Mouse (Mus musculus): Measurements from ENCODE around the gene 1810065E05Rik. TPM values are rescaled to one million over a fixed set of nuclear protein-coding genes. Genes with fewer than 3 reads are reported as not detected.

The 1810065E05Rik gene
- not detected in 2 replicates for polyA plus RNA-seq (2014; fragmentation: Nextera tagmentation; extraction: Ambion mirVana)

DNA sequence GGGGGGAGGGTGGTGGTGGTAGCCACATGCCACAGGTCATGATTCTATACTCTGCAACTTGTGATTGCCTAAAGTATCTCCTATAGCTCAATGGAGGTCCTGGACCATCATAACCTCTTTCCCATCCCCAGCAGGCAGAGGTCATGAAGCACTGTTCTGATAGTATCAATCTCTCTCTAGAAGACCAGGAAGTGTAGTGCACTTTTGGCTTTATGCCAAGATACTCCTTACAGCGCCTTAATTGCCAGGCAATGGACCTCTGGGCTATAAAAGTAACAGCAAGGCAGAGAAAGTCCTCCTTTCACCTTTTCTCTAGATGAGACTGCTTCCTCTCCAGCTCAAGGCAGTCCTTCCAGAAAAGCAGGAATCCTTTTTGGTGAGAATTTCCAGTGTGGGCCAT is at the start of gene 1810065E05Rik:
Gene 1810065E05Rik (plus strand): TSS at position 297 of the 400 bp plus-strand sequence.
- H3K4me3 ChIP-seq (ENCODE audit: control insufficient read depth in 1 of 2, insufficient read depth in 1 of 2, low read depth in 1 of 2, low read length in 2 of 2), result no peak within 1 kb of the TSS
- no peaks in the 10 kb centered on the region for H3K36me3 ChIP-seq (ENCODE audit: control insufficient read depth, insufficient read depth, low read length)
- no peak within 1 kb of the TSS for H3K9ac ChIP-seq (ENCODE audit: low read length)
- no peaks in the 10 kb centered on the region for H3K27me3 ChIP-seq (ENCODE audit: control insufficient read depth, insufficient read depth, low read length)
- 47% methylated on average over 1 of the region's 1 CpGs for WGBS
- ATAC-seq (ENCODE audit: insufficient number of reproducible peaks, insufficient read depth, low FRiP score, low read depth), result no peak
- H3K4me2 ChIP-seq (ENCODE audit: low read length), result no peak within 1 kb of the TSS
- H3K4me1 ChIP-seq (ENCODE audit: control insufficient read depth in 2 of 2, insufficient read depth in 2 of 2, low read length in 2 of 2), result peaks cover 6 to 7% of the 10 kb centered on the region in 2 experiments; a peak in 2 of 4 replicates
- H3K27ac ChIP-seq (replicated peaks in 1 of 2; ENCODE audit: control insufficient read depth in 1 of 2, insufficient read depth in 1 of 2, low read depth in 2 of 2, low read length in 2 of 2), result no peak within 1 kb of the TSS
- H3K9me3 ChIP-seq (ENCODE audit: control insufficient read depth, low read length), result no peaks in the 10 kb centered on the region

GRCm38 (mm10) chr11:58377273-58377672 is 43.6 kb upstream of the 1810065E05Rik start:
- Histone ChIP-seq H3K9ac (ENCODE audit: low read length) (no peak overlapping the region), H3K4me2 (ENCODE audit: low read length) (no peak overlapping the region), H3K27ac (replicated peaks in 1 of 2; ENCODE audit: control insufficient read depth in 1 of 2, insufficient read depth in 1 of 2, low read depth in 2 of 2, low read length in 2 of 2) (no peak overlapping the region), H3K9me3 (ENCODE audit: control insufficient read depth, low read length) (no peaks in the 10 kb centered on the region), H3K4me3 (ENCODE audit: control insufficient read depth in 1 of 2, insufficient read depth in 1 of 2, low read depth in 1 of 2, low read length in 2 of 2) (no peak overlapping the region), H3K27me3 (ENCODE audit: control insufficient read depth, insufficient read depth, low read length) (no peaks in the 10 kb centered on the region), H3K36me3 (ENCODE audit: control insufficient read depth, insufficient read depth, low read length) (no peaks in the 10 kb centered on the region), H3K4me1 (ENCODE audit: control insufficient read depth in 2 of 2, insufficient read depth in 2 of 2, low read length in 2 of 2) (no peaks in the 10 kb centered on the region)
- ATAC-seq (ENCODE audit: insufficient number of reproducible peaks, insufficient read depth, low FRiP score, low read depth), result no peak
- WGBS, result 63% methylated on average over 2 of the region's 2 CpGs

DNA sequence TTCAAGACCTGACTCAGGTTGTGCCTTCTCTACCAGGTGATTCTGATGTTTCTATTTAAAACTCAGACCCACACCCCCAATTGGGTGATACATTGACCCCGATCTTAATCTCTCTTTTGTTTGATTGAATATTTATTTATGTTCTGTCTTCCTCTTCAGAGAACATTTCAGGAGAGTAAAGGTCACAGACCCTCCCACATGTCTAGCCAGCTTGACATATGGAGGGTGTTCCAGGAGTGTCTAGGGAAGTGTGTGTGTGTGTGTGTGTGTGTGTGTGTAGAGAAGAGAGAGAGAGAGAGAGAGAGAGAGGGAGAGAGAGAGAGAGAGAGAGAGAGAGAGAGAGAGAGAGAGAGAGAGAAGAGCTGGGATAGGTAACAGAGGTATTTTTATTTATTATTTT is 43.2 kb upstream of the 1810065E05Rik start:
- Histone ChIP-seq H3K4me3 (ENCODE audit: control insufficient read depth in 1 of 2, insufficient read depth in 1 of 2, low read depth in 1 of 2, low read length in 2 of 2) (no peak overlapping the region), H3K36me3 (ENCODE audit: control insufficient read depth, insufficient read depth, low read length) (no peaks in the 10 kb centered on the region), H3K9me3 (ENCODE audit: control insufficient read depth, low read length) (no peaks in the 10 kb centered on the region), H3K27ac (replicated peaks in 1 of 2; ENCODE audit: control insufficient read depth in 1 of 2, insufficient read depth in 1 of 2, low read depth in 2 of 2, low read length in 2 of 2) (no peak overlapping the region), H3K4me1 (ENCODE audit: control insufficient read depth in 2 of 2, insufficient read depth in 2 of 2, low read length in 2 of 2) (no peaks in the 10 kb centered on the region), H3K9ac (ENCODE audit: low read length) (no peak overlapping the region), H3K27me3 (ENCODE audit: control insufficient read depth, insufficient read depth, low read length) (no peaks in the 10 kb centered on the region), H3K4me2 (ENCODE audit: low read length) (no peak overlapping the region)
- no peak for ATAC-seq (ENCODE audit: insufficient number of reproducible peaks, insufficient read depth, low FRiP score, low read depth)
- WGBS, result 65% methylated on average over 1 of the region's 1 CpGs

GRCm38 (mm10) chr11:58378763-58379278 is 42.1 kb upstream of the 1810065E05Rik start, which contains the start of gene Lypd8:
Gene Lypd8 (plus strand): TSS chr11:58379043.
- Histone ChIP-seq H3K9ac (ENCODE audit: low read length) (no peak within 1 kb of the TSS), H3K27me3 (ENCODE audit: control insufficient read depth, insufficient read depth, low read length) (no peaks in the 10 kb centered on the region), H3K9me3 (ENCODE audit: control insufficient read depth, low read length) (no peaks in the 10 kb centered on the region), H3K4me1 (ENCODE audit: control insufficient read depth in 2 of 2, insufficient read depth in 2 of 2, low read length in 2 of 2) (no peaks in the 10 kb centered on the region), H3K27ac (replicated peaks in 1 of 2; ENCODE audit: control insufficient read depth in 1 of 2, insufficient read depth in 1 of 2, low read depth in 2 of 2, low read length in 2 of 2) (no peak within 1 kb of the TSS), H3K36me3 (ENCODE audit: control insufficient read depth, insufficient read depth, low read length) (no peaks in the 10 kb centered on the region), H3K4me3 (ENCODE audit: control insufficient read depth in 1 of 2, insufficient read depth in 1 of 2, low read depth in 1 of 2, low read length in 2 of 2) (no peak within 1 kb of the TSS), H3K4me2 (ENCODE audit: low read length) (no peak within 1 kb of the TSS)
- 88% methylated on average over 3 of the region's 3 CpGs for WGBS
- no peak for ATAC-seq (ENCODE audit: insufficient number of reproducible peaks, insufficient read depth, low FRiP score, low read depth)

DNA sequence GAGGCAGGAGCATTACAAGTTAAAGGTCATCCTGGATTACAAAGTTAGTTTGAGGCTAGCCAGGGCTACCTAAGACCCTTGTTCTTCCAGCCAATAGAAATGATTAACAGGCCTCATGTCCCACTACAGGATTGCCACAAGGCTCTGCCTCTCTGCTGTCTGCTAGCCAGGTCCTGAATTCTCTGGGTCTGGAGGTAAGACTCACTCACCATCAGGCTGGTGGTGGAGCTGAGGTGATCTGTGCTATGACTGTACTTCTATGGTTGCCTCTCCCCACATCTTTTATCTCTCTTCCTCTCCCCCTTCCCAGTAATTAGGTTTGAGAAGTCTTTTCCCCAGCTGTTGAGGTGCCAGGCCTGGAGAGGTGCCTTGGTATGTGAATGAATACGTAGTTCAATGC is 41.4 kb upstream of the 1810065E05Rik start:
- H3K4me3 ChIP-seq (ENCODE audit: control insufficient read depth in 1 of 2, insufficient read depth in 1 of 2, low read depth in 1 of 2, low read length in 2 of 2), result no peak overlapping the region
- H3K4me2 ChIP-seq (ENCODE audit: low read length), result no peak overlapping the region
- H3K4me1 ChIP-seq (ENCODE audit: control insufficient read depth in 2 of 2, insufficient read depth in 2 of 2, low read length in 2 of 2), result no peaks in the 10 kb centered on the region
- ATAC-seq (ENCODE audit: insufficient number of reproducible peaks, insufficient read depth, low FRiP score, low read depth), result no peak
- no peaks in the 10 kb centered on the region for H3K27me3 ChIP-seq (ENCODE audit: control insufficient read depth, insufficient read depth, low read length)
- H3K9me3 ChIP-seq (ENCODE audit: control insufficient read depth, low read length), result no peaks in the 10 kb centered on the region
- no peaks in the 10 kb centered on the region for H3K36me3 ChIP-seq (ENCODE audit: control insufficient read depth, insufficient read depth, low read length)
- 75% methylated on average over 1 of the region's 1 CpGs for WGBS
- H3K27ac ChIP-seq (replicated peaks in 1 of 2; ENCODE audit: control insufficient read depth in 1 of 2, insufficient read depth in 1 of 2, low read depth in 2 of 2, low read length in 2 of 2), result no peak overlapping the region
- no peak overlapping the region for H3K9ac ChIP-seq (ENCODE audit: low read length)

GRCm38 (mm10) chr11:58382471-58382870 is 38.4 kb upstream of the 1810065E05Rik start:
- Histone ChIP-seq H3K4me1 (ENCODE audit: control insufficient read depth in 2 of 2, insufficient read depth in 2 of 2, low read length in 2 of 2) (no peaks in the 10 kb centered on the region), H3K9ac (ENCODE audit: low read length) (no peak overlapping the region), H3K27ac (replicated peaks in 1 of 2; ENCODE audit: control insufficient read depth in 1 of 2, insufficient read depth in 1 of 2, low read depth in 2 of 2, low read length in 2 of 2) (no peak overlapping the region), H3K9me3 (ENCODE audit: control insufficient read depth, low read length) (no peaks in the 10 kb centered on the region), H3K27me3 (ENCODE audit: control insufficient read depth, insufficient read depth, low read length) (no peaks in the 10 kb centered on the region), H3K4me2 (ENCODE audit: low read length) (no peak overlapping the region), H3K36me3 (ENCODE audit: control insufficient read depth, insufficient read depth, low read length) (no peaks in the 10 kb centered on the region), H3K4me3 (ENCODE audit: control insufficient read depth in 1 of 2, insufficient read depth in 1 of 2, low read depth in 1 of 2, low read length in 2 of 2) (no peak overlapping the region)
- 87% methylated on average over 6 of the region's 6 CpGs for WGBS
- ATAC-seq (ENCODE audit: insufficient number of reproducible peaks, insufficient read depth, low FRiP score, low read depth), result no peak

DNA sequence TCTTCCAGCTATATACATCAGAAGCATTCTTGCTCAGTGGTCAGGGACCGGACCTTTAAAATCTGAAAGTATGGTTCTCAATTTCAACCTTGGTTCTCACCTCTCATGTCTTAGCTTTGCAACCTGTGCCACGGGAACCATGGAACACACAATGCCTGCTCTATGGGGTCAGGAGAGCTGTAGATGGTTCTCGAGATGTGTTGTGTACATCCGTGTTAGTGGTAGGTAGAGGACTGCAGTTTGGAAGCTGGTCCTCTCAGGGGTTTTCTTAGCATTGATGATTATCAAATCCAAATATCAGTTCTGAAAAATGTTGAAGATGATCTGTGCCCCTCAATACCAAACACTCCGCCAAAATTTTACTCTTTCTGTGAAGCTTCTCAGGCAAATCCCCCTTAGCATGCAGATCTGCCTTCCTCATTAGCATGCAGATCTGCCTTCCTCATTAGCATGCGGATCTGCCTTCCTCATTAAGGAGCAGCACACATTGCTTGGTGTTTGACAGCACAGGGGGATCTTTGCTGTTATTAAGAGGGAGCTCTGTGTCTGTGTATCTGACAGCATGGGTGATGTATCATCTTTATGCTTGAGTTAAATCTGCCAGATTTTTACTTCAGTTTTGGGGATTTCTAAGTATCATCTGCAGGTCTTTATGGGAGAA is 20.8 kb upstream of the 1810065E05Rik start:
- Histone ChIP-seq H3K9ac (ENCODE audit: low read length) (no peak overlapping the region), H3K27me3 (ENCODE audit: control insufficient read depth, insufficient read depth, low read length) (no peaks in the 10 kb centered on the region), H3K27ac (replicated peaks in 1 of 2; ENCODE audit: control insufficient read depth in 1 of 2, insufficient read depth in 1 of 2, low read depth in 2 of 2, low read length in 2 of 2) (no peak overlapping the region), H3K4me2 (ENCODE audit: low read length) (no peak overlapping the region), H3K9me3 (ENCODE audit: control insufficient read depth, low read length) (no peaks in the 10 kb centered on the region), H3K4me3 (ENCODE audit: control insufficient read depth in 1 of 2, insufficient read depth in 1 of 2, low read depth in 1 of 2, low read length in 2 of 2) (no peak overlapping the region), H3K36me3 (ENCODE audit: control insufficient read depth, insufficient read depth, low read length) (no peaks in the 10 kb centered on the region), H3K4me1 (ENCODE audit: control insufficient read depth in 2 of 2, insufficient read depth in 2 of 2, low read length in 2 of 2) (no peaks in the 10 kb centered on the region; a peak in 1 of 4 replicates)
- no peak for ATAC-seq (ENCODE audit: insufficient number of reproducible peaks, insufficient read depth, low FRiP score, low read depth)
- WGBS, result 64% methylated on average over 6 of the region's 6 CpGs

- Histone ChIP-seq H3K4me2 (ENCODE audit: low read length) (no peak overlapping the region), H3K27me3 (ENCODE audit: control insufficient read depth, insufficient read depth, low read length) (no peaks in the 10 kb centered on the region), H3K4me1 (ENCODE audit: control insufficient read depth in 2 of 2, insufficient read depth in 2 of 2, low read length in 2 of 2) (no peaks in the 10 kb centered on the region; a peak in 1 of 4 replicates), H3K9me3 (ENCODE audit: control insufficient read depth, low read length) (no peaks in the 10 kb centered on the region), H3K9ac (ENCODE audit: low read length) (no peak overlapping the region), H3K4me3 (ENCODE audit: control insufficient read depth in 1 of 2, insufficient read depth in 1 of 2, low read depth in 1 of 2, low read length in 2 of 2) (no peak overlapping the region), H3K36me3 (ENCODE audit: control insufficient read depth, insufficient read depth, low read length) (no peaks in the 10 kb centered on the region), H3K27ac (replicated peaks in 1 of 2; ENCODE audit: control insufficient read depth in 1 of 2, insufficient read depth in 1 of 2, low read depth in 2 of 2, low read length in 2 of 2) (no peak overlapping the region)
- no peak for ATAC-seq (ENCODE audit: insufficient number of reproducible peaks, insufficient read depth, low FRiP score, low read depth)
- WGBS, result 58% methylated on average over 5 of the region's 5 CpGs
These were observed 20.3 kb upstream of the 1810065E05Rik start for GRCm38 (mm10) chr11:58400655-58401054.

Data from heart, embryonic 14.5 days (tissue).